Mouse (Mus musculus) liver, embryonic 14.5 days (tissue): Measurements from ENCODE around the gene Cphx3.
"Not testable (repeated sequence)": the region's sequence is repeated elsewhere in the genome, so short reads cannot be mapped to it uniquely, and the experiment has no call there.

Experiments used
- CTCF ChIP-seq: IDR thresholded peaks from 2 replicates; pipeline ENCODE4 v1.5.1; 2016; ENCODE audit warnings: antibody characterized with exemption, low read depth, control low read depth
- EP300 ChIP-seq: IDR thresholded peaks from 2 replicates; pipeline ENCODE4 v1.6.1; 2016; ENCODE audit warnings: antibody characterized with exemption, low read depth

GRCm38 (mm10) chr14:26257756-26258617 lies 175.9 kb downstream of the Cphx3 start, which contains the start of gene Duxbl3:
- not testable (repeated sequence) for TF ChIP-seq EP300, CTCF
